Mouse (Mus musculus) ovary, postnatal 10 days (tissue): ENCODE measurements at regions not wholly inside any gene's neighbourhood (a gene's known extent, or its start where the extent isn't known, plus 50 kb on each side); places are given as distances from the start of the nearest gene placed in this dataset.
"Not testable (repeated sequence)": the region's sequence is repeated elsewhere in the genome, so short reads cannot be mapped to it uniquely, and the experiment has no call there.

Experiments used
- DNase-seq: peaks from one replicate; pipeline ENCODE4 v3.0.0; 2022; ENCODE audit warnings: low spot score

DNA sequence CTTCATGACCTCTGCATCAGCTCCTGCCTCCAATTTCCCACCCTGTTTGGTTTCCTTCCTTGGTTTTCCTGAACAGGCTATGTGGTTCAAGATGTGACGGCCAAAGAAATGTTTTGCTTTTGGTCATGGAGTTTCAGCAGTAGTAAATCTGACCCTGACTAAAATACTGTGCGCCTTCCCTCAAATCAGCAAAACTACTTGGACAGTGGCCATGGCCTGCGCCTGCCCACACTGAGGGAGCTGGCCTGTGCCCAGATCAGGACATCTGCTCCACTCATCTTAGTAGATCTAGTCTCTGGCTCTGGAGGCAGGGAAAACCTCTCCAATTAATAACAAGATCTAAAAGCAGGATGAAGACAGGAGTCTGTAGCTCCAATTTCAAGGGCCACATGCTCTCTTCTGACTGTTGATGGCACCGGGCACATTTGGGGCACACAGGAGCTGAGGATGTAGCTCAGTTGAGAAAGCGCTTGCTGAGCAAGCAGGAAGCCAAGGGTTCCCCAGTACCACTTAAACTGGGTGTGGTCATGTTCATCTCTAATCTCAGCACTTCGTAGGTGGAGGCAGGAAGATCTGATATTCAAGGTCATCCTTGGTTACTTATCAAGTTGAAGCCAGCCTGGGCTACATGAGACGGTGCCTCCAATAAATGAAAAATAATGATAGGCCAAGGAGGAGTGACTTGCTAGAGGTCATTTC is 96.6 kb upstream of the Mrps10 start:
- peak; percentile 38 for DNase-seq

DNA sequence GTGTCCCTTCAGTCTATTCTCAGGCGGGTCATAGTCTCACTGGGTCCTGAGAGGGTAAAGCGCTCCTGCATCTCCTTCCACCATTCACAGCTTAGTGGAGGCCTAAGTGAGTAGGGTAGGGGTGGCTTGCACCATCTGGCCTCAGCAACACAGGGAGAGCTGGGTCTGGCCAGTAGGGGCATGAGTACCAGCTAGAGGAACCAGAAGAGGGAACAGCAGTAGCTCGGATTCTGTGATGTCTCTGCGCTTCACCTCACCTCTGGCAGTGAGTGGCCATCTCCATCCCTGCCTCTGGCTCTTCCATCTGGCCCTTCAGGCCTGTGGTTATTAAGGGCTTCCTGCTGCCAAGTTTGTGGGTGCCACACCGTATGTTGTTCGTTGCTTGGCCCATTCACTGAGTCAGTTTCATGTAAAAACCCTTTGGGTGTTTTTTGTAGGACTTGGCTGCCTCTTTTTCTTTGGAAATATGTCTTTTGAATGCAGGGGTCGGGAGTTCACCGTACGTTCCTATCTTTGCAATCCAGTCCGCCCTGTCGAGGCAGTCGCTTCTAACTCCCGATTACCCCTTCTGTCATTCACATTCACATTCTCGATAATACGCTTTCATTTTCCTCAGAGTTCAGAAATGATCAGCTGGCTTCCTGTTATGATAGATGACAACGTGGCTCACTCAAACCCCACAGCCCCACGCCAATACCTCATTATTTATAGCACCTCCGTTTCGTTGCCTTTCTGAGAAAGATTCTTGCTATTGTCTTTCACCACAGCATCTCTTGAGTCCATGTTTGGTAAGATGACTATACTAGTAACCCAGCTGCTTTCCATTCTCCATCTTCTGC is 99.4 kb upstream of the Mrps10 start:
- DNase-seq: no peak

DNA sequence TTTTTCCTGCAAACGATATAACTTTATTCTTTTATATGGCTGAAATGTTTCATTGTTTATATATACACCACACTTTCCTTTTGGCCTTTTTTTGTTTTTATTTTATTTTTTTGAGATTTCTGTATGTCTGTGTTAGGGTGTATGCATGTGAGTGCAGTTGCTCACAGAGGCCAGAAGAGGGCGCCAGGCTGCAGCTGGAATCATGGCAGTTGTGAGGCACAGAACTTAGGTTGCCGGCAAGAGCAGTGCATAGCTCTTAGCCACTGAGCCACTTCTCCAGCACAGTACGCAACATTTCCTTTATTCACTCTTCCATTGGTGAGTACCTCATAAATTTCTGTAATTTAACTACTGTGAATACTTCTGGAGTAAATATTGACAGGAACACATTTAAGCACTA is 100.8 kb upstream of the Mrps10 start:
- no peak for DNase-seq

DNA sequence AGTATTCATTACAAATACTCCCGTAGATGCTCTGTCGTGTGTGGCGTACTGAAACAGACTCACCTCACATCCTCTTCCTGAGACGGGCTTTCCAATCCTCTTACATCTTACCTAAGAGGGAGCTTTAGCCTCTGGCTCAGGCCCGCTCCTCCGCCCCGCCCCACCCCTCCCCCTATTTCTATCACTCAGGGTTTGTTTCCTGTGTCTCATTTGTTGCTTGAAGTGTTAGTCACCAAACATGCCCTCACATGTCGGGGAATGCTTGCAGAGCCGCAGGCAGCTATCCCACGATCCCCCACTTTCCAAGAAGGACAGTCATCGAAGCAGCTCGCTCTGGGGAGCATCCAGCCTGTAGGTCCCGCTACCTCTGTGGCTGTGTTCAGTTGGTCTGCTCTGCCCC is 101.6 kb upstream of the Mrps10 start:
- no peak for DNase-seq

DNA sequence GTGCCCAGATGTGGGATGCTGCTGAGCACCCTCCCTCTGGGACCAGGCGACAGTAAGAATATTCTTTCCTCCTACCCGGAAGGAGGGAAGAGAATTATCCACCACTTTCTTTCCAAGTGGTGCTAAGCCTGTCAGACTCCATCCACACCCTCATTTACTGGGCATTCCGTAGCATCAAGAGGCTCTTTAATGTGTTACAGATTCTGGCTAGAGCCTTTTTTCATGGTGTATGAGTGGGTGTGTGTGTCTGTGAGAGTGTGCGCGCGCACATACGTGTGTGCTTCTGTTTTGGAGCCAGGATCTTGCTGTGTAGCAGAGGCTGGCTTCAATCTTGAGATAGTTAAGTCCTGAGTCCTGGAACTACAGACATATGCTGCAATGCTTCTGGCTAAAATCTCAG is 102.4 kb upstream of the Mrps10 start:
- no peak for DNase-seq

DNA sequence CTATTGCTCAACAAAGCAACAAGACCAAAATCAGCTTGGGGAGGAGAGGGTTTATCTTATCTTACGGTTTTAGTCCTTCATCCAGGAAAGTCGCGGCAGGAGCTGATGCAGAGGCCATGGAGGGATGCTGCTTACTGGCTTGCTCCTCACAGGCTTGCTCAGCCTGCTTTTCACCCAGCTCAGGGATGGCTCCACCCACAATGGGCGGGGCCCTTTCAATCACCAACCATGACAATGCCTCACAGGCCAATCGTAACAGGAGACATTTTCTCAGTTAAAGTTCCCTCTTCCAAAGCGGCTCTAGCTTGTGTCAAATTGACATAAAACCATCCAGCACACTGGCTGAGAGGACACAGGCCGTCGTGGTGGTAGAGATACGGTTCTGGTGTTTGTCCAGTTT is 105.7 kb upstream of the Mrps10 start:
- DNase-seq: no peak

DNA sequence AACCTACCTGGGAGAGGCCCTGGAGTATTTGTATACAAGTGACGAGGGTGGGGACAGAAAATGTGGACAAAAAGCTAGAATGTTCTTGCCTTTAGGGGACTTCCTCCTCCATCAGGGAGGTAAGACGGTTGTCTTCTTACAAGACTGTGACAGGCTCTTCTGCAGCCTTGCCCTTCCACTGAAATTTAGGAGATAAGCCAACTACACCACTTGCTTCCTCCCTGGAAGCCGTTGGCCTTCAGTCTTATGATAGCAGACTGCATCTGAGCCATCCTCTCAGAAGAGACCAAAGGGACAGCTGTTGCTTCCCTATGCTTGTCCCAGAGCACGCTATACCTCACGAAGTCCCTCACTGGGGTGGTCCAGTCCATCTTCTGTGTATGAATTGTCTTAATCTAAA is 106.5 kb upstream of the Mrps10 start:
- DNase-seq: no peak

DNA sequence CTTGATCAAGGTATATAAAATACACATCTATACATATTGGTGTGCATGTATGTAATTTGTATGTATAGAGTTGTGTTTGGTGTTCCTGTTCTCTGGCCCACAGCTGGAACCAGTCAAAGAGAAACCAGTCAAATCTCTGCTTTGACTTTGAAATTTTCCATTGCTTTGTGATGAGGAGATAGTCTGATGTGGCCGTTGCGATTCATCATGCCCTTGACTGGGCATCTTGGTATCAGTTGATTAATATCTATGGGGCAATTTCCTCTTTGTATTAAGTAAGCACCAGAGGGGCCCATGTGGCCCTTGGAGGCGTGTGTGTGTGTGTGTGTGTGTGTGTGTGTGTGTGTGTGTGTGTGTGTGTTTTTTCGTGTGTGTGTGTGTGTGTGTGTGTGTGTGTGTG is 107.7 kb upstream of the Mrps10 start:
- no peak for DNase-seq

DNA sequence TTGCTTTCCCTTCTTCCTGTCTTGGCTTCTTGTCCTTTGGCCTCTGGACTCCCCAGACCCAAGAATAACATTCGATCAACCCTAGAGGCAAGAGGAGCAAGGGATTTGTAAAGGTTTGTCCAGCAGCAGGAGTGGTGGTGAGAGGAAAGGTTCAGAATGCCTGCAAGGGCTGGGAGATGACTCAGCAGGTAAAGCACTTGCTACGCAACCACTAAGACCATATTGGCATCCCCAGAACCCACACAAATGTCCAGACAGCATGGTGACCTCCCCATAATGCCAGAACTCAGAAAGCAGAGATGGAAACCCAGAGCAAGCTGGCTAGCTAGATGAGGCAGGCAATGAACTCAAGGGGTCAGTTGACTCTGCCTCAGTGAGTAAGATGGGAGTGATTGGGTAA is 110.4 kb upstream of the Mrps10 start:
- no peak for DNase-seq

DNA sequence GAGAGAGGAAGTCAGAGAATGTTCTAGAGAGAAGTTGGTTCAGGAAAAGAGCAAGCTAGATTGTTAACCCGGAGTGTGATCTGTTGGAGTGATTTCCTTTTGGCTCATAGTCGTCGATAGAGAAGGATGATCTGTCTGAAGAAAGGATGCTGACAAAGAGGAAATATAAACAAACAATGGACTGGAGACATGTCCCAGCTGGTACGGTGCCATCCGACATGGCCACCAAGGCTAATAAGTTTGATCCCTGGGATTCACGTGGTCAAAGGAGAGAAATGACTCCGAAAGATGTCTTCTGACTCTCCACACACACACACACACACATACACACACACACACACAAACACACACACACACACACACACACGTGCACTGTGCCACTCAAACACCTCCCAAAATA is 113.5 kb upstream of the Mrps10 start:
- DNase-seq: no peak

DNA sequence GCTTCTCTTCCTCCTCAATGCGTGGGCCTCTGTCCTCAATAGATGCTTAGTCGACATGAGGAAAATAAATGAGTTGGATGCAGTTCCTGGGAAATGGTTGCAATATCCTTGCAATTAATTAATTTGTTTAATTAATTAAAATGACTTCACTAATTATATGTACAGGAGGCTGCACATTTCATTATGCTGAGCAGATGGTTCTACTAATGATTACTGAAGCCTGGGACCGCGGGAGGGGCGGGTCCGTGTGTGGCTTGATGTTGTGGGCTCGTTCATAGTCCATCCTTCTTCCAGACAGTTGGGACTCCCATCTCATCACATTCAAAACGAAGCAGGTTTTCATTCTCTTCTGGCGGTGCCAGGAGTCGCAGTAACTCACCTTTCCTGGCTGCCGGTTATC is 114.7 kb upstream of the Mrps10 start:
- DNase-seq: no peak

DNA sequence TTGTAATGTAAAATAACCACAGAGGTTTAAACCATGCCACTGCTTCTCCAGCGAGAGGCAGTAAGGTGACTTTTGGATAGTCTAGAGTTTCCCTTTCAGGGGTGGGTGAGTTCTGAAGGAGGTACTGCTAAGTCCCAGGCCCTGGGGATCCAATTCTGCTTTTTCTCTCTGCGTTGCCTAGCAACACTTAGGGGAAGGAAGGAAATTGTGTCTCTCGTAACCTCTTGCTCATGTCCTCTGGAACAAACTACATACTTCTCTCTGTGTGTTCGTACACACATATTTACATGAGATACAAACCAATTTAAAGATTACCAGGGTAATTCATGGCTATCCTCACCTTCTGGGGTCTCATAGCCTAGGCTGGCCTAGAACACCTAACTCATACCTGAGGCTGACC is 118.7 kb upstream of the Mrps10 start:
- no peak for DNase-seq

DNA sequence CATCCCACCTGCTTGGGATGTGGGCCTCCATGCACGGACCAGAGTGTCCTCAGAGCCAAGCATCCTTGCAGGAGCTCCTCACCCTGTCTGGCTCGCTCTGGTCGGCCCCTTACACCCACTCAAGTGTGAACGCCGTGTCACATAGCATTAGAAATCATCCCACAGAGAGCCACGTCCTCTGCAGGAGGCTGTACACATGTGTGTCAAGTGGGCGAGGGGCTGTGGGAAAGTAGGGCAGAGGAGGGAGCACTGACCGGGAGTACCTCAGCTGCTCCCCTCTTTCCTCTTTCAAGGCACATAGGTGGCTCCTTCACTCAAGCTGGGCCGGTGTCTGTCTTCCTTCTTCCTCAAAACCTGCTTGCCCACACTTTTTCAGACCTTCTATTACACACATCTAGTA is 119.5 kb upstream of the Mrps10 start:
- DNase-seq: no peak

DNA sequence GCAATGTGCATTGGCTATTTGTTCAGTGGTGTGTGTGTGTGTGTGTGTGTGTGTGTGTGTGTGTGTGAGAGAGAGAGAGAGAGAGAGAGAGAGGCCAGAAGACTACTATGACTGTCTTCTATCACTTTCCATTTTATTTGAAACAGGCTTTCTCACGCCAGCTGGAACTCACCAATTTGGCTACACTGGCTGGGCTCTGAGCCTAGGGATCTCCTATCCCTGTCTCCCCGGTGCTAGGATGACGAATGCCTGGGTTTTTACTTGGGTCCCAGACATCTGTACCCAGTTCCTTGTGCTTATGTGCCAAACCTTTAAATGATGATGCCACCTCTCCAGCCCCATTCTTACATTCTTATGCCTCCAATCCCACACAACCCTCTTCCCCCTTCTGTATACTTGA is 120.6 kb upstream of the Mrps10 start:
- DNase-seq: no peak

DNA sequence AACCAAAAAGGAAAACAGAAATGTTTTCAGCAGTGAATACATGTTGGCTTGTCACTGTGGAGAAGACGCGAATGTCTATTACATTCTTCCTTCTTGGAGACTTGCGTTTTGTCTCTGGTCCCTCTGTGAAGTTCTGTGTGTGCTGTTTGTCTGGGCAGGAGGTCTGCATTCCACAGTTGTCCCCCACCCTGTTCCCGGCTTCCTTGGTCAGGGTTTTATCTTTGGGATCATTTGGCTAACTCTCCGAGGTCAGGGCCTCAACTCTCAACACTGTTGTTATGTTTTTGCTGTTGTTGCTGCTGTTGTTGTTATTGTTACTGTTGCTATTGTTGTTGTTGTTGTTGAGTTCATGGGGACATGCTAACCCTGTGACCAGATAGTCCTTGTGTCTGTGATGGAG is 121.2 kb upstream of the Mrps10 start:
- DNase-seq: no peak

DNA sequence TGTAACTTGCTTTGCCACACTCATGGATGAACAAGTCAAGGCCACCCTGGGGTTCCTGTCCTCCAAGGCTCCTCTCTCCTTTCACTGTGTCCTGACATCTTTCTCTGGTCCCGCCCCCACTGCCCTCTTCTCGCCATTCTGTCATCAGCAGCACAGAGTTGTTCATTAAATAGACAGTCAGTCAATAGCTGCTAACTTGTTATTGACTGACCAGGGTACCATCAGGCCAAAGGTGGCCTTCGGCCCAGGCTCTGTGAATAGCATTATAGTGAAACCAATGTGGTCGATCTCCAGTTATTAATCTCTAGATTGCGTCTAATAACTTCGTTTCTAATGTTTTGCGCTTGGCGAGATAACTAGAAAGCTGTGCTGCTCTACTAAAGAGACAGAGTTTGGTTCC is 122.1 kb upstream of the Mrps10 start:
- DNase-seq: no peak

DNA sequence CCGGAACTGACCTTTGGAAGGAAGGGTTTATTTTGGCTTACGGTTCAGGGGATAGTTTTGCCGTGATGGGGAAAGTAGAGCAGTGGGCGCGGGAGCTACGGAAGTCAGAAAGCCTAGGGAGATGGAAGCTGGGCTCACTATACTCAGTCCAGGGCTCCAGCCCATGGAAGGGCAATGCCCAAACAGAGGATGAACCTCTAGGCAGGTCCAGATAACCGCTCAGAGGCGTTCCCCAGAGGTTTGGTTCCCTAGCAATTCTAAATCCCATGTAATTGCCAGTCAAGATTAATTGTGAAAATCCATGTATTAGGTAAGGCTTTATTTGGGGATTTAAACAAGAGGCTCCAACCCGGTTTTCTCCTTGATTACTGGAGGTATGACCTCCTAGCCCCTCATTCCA is 123.1 kb upstream of the Mrps10 start:
- no peak for DNase-seq

DNA sequence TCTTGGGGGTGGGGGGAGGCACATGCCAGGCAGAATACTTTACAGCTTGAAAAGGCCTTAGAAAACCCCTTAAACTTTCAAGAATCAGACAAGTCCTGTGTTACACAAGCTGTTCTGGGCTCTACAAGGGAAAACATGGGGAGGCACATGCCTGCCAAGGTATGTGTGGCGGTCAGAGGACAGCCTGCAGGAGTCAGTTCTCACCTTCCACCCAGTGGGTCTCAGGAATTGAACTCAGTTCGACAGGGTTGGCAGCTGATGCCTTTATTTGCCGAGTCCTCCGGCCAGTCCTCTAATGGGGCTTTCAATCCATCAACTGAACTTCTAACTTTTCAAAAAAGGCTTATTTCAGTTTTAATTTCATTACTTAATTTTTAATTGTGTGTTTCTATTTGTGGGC is 129.6 kb upstream of the Mrps10 start:
- no peak for DNase-seq

DNA sequence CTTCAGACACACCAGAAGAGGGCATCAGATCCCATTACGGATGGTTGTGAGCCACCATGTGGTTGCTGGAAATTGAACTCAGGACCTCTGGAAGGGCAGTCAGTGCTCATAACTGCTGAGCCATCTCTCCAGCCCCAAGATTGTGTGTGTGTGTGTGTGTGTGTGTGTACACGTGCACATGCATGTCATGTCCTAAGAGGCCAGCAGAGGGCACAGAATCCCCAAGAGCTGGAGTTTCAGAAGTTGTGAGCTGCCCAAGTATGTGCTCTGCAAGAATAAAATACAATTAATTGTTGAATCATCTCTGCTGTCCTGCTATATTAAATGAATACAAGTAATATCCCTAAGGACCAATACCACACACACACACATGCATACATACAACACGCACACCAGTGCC is 130.8 kb upstream of the Mrps10 start:
- not testable (repeated sequence) for DNase-seq

DNA sequence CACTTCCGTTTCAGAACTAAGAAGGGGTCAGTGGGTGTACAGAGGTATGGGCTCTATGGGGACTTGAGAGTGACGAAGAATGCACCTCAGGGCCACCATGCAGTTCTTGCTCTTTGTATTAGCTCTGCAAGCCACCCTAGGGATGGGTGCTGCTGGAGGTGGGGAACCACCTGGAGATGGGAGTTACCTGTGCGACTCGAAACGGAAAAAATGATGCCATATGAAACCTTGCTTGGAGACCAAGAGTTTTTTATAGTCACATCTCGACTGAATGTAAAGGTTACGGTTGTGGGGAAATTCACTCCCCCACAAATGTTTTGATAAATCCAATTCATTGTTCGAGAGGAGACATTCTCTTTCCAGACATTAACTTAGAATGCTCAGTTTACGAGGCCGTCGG is 134.3 kb upstream of the Mrps10 start:
- no peak for DNase-seq

DNA sequence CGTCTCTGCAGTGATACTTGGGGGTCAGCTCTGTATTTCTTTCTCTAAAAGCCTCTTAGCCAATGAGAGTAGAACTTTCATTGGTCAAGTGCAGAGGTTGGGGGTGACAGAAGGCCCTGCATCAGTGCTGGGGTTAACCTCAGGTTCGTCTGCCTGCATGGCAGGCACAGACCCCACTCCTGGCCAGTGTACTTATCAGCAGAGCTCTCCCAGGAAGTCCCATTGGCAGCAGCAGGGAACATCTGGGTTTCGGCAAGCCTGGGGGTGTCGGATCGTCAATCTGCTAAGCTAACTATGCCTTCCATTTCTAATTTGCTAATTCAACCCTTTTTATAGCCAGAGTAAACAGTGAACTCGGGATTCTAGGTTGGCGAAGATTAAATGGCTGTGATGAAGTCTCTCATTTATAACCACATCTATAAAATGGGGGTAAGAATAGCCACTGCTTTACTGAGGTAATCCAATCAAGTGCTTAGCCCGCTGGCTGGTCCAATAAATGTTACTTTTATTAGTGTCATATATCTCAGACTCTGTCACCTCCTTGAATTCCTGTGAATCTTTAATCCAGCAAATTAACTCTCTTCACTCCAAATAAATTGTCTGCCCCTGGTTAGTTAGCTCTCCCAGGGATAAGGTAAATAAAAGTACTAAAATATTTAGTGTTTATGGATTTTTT is 135.5 kb upstream of the Mrps10 start:
- DNase-seq: no peak

DNA sequence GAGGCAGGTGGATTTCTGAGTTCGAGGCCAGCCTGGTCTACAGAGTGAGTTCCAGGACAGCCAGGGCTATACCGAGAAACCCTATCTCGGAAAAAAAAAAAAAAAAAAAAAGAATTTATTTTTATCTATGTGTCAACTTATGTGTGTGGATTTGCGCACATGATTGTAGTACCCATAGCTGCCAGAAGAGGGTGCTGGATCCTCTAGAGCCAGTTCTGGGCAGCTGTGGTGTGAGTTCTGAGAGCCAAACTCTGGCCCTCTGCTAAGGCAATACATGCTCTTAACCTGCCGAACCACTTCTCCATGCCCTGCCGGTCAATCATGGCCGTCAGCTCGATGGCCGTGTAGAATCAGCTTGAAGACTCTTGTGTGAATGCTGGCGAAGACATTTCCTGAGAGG is 138.0 kb upstream of the Mrps10 start:
- no peak for DNase-seq

DNA sequence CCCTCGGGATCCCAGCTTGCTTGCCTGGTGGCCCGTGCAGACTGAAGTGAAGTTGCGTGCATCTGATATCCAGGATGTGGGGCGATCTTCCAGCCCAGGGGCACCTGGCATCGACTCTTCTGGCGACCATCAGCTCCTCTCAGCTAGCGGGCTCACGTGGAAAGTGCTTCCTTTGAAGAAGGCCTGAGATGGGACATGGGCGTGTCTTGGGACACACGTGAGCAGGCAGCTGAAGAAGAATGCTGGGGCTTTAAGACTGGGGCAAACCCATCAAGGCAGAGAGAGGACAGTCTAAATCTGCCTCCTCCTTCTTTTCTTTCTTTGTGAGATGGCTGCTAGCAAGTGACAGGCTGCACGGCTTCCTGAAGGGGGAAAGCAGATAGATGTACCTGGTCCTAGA is 142.3 kb upstream of the Mrps10 start:
- no peak for DNase-seq
